Mouse (Mus musculus): ENCODE results near the gene Fzd10. TPM values are rescaled to one million over a fixed set of nuclear protein-coding genes. Genes with fewer than 3 reads are reported as not detected.

The Fzd10 gene
- total and polyA plus RNA-seq, 3 experiments, result not detected

DNA sequence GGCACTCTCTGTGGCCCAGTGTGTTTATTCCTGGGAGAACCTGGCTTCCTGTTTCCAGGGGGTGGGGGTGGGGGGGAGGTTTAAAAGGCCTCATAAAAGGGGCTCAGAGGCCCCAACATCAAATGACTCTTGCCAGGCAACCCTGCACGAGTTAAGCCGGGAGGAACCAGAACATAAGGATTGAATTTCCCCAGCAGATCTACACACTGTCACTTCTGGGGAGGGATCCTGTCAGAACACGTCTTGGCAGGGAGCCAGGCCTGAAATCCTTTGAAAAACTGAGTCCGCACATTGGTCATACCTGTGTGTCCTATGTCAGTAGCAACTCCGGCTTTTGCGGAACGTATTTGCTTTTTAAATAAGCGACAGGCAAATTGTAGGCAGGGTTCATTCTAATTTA, 19.3 kb downstream of the Fzd10 start:
- TF ChIP-seq POLR2A (IDR thresholded peaks at IDR 0.05; ENCODE audit: control insufficient read depth in 1 of 2, insufficient read depth in 1 of 2, low read depth in 1 of 2, low read length in 2 of 2, poor library complexity in 1 of 2) (no peak), GABPA (IDR thresholded peaks at IDR 0.05; ENCODE audit: low read depth, low read length) (no peak), ZNF384 (IDR thresholded peaks at IDR 0.05; ENCODE audit: low read depth, low read length) (no peak), UBTF (IDR thresholded peaks at IDR 0.05; ENCODE audit: borderline replicate concordance, insufficient read depth, low read depth, low read length) (no peak), JUND (IDR thresholded peaks at IDR 0.05; ENCODE audit: low read depth, low read length) (no peak), TBP (IDR thresholded peaks at IDR 0.05; ENCODE audit: low read depth, low read length) (no peak), TCF12 (IDR thresholded peaks at IDR 0.05; ENCODE audit: low read depth, low read length) (no peak), CHD2 (IDR thresholded peaks at IDR 0.05; ENCODE audit: low read length) (no peak), RAD21 (IDR thresholded peaks at IDR 0.05; ENCODE audit: low read depth, low read length) (no peak), KAT2A (conservative IDR thresholded peaks at IDR 0.05; ENCODE audit: low read depth, low read length) (no peak), MAX (IDR thresholded peaks at IDR 0.05; ENCODE audit: low read length) (no peak), ETS1 (IDR thresholded peaks at IDR 0.05; ENCODE audit: low read depth, low read length) (no peak), GATA1 (IDR thresholded peaks at IDR 0.05; ENCODE audit: low read depth, low read length) (no peak), TAL1 (IDR thresholded peaks at IDR 0.05; ENCODE audit: low read length) (no peak), MAFK (IDR thresholded peaks at IDR 0.05; ENCODE audit: borderline replicate concordance, low read depth, low read length) (no peak), EP300 (IDR thresholded peaks at IDR 0.05; ENCODE audit: low read depth in 1 of 2, low read length in 2 of 2) (no peak), ELF1 (IDR thresholded peaks at IDR 0.05; ENCODE audit: low read depth, low read length) (no peak), MAZ (IDR thresholded peaks at IDR 0.05; ENCODE audit: low read depth, low read length) (no peak), ZC3H11A (IDR thresholded peaks at IDR 0.05; ENCODE audit: low read depth, low read length) (no peak)
- H3K9me3 ChIP-seq (replicated peaks; ENCODE audit: insufficient read depth, low read length), result no peaks in the 10 kb centered on the region

DNA sequence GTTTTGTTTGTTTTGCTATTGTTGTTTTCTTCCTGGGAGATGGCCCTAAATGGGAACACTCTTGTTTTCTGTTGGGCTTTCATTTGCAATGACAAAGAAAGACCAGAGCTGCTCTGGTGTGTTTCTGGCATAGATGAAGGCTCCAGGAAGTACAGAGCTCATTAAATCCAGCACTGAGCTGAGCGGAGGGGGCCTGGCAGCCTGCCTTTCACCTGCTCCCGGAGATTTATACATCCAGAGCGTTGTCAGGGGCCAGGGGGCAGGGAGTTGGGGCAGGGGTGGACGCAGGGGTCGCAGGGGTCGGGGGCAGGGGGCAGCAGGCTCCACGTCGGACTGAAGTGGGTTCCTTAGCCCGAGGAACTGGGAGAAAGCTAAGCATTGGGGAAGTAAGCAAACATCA, 19.8 kb downstream of the Fzd10 start:
- Histone ChIP-seq H3K79me2 (ENCODE audit: control insufficient read depth, insufficient read depth, low read length, poor library complexity) (no peaks in the 10 kb centered on the region), H3K9me3 (replicated peaks; ENCODE audit: insufficient read depth, low read length) (no peaks in the 10 kb centered on the region), H3K4me3 (ENCODE audit: control insufficient read depth in 1 of 2, insufficient read depth in 1 of 2, low read depth in 2 of 2, low read length in 2 of 2) (no peak overlapping the region), H3K27ac (ENCODE audit: control insufficient read depth, low read depth, low read length) (no peak overlapping the region), H3K9ac (ENCODE audit: control insufficient read depth, low read depth, low read length, poor library complexity, severe bottlenecking) (no peak overlapping the region), H3K4me1 (ENCODE audit: control insufficient read depth in 1 of 2, insufficient read depth in 2 of 2, low read length in 2 of 2) (no peaks in the 10 kb centered on the region), H3K27me3 (ENCODE audit: control insufficient read depth in 1 of 2, insufficient read depth in 2 of 2, low read length in 2 of 2) (no peaks in the 10 kb centered on the region), H3K36me3 (ENCODE audit: control insufficient read depth in 1 of 2, insufficient read depth in 2 of 2, low read length in 2 of 2) (no peaks in the 10 kb centered on the region)
- no peak for DNase-seq (ENCODE audit: low read depth, low spot score)
- TF ChIP-seq SIN3A (IDR thresholded peaks at IDR 0.05; ENCODE audit: low read length) (no peak), E2F4 (IDR thresholded peaks at IDR 0.05; ENCODE audit: borderline replicate concordance, low read depth, low read length) (no peak), ZKSCAN1 (IDR thresholded peaks at IDR 0.05; ENCODE audit: low read depth, low read length) (no peak), ZNF384 (IDR thresholded peaks at IDR 0.05; ENCODE audit: low read depth, low read length) (no peak)

More for the DNA sequence above, 19.3 kb downstream of the Fzd10 start:
- DNase-seq (ENCODE audit: low read depth, low spot score), result no peak
- H3K4me1 ChIP-seq (ENCODE audit: control insufficient read depth in 1 of 2, insufficient read depth in 2 of 2, low read length in 2 of 2), result no peaks in the 10 kb centered on the region
- no peaks in the 10 kb centered on the region for H3K79me2 ChIP-seq (ENCODE audit: control insufficient read depth, insufficient read depth, low read length, poor library complexity)
- H3K27ac ChIP-seq (ENCODE audit: control insufficient read depth, low read depth, low read length), result no peak overlapping the region
- no peak overlapping the region for H3K4me3 ChIP-seq (ENCODE audit: control insufficient read depth in 1 of 2, insufficient read depth in 1 of 2, low read depth in 2 of 2, low read length in 2 of 2)
- H3K27me3 ChIP-seq (ENCODE audit: control insufficient read depth in 1 of 2, insufficient read depth in 2 of 2, low read length in 2 of 2), result no peaks in the 10 kb centered on the region
- H3K36me3 ChIP-seq (ENCODE audit: control insufficient read depth in 1 of 2, insufficient read depth in 2 of 2, low read length in 2 of 2), result no peaks in the 10 kb centered on the region
- H3K9ac ChIP-seq (ENCODE audit: control insufficient read depth, low read depth, low read length, poor library complexity, severe bottlenecking), result no peak overlapping the region

Measured in MEL (cell line).